Mouse (Mus musculus) neural tube, embryonic 10.5 days (tissue): Measurements from ENCODE around the gene Dhx57.
"Not testable (repeated sequence)": the region's sequence is repeated elsewhere in the genome, so short reads cannot be mapped to it uniquely, and the experiment has no call there.

Experiments
- DNase-seq: peaks from one replicate; pipeline ENCODE4 v3.0.0-alpha.2; 2017; ENCODE audit warnings: low spot score; ENCODE audit errors: extremely low spot score

Gene Dhx57

DNA sequence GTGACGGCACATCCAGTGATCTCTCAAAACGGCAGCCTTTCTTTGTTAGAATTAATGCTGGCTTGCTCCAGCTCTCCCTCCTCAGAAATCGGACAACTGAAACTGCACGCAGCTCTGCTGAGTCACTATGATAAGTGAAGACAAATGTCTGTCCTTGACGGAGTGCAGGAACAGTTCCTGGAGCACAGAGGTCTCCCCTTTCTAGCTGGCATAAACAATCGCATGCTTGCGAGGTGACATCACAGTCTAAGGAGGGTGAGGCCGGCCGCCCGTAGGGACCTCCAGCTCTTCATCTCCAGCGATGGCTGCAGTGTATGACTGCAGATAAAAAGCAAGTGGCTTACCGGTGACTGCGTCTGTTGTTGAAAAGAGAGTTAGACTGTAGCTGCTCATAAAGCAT is 35.1 kb downstream of the Dhx57 start:
- DNase-seq = peak; percentile 15

DNA sequence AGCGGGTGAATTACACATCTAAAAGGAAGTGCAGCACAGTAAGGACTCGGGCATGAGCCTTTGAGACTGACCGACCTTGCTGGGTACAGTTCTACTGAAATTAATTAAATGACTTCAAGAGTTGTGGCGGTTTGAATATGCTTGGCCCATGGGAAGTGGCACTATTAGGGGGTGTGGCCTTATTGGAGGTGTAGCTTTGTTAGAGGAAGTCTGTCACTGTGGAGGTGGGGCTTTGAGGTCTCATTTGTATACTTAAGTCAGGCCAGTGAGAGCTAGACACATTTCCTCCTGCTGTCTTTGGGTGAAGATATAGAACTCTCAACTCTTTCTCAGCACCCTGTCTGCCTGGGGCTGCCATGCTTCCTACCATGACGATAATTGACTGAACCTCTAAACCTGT is 35.9 kb downstream of the Dhx57 start:
- DNase-seq = no peak

DNA sequence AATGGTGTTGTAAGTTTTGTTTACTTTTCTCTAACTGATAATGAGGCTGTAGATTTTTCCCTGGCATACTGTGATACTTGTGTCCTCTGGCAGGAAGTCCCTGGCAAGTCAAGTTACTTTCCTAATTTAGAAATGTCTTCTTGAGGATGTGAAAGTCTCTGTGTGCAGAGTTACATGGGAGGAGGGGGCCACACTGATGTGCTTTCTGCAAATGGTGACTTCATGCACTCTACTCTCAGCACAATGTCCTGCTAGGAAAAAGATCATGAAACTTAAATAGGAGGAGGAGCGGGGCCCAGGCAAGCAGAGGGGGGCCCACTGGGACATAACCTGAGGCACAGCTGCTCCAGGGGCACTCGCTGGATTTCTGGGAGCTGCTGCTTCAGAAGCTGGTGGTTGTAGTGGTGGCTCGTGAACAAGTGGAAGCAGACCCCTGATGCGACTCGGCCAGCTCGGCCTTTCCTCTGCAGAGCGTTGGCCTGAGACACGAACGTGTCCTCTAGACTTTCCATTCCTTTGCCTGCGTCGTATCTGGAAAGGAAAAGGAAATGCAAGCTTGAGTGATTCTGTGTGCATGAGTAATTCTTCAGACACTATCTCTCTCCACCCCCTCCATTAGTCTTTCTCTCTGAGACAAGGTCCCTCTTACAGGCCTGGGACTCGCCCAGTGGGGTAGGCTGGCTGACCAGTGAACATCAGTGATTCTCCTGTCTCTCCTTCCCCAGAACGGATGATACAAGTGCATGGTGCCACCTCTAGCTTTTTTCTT is 37.3 kb downstream of the Dhx57 start:
- no peak for DNase-seq

DNA sequence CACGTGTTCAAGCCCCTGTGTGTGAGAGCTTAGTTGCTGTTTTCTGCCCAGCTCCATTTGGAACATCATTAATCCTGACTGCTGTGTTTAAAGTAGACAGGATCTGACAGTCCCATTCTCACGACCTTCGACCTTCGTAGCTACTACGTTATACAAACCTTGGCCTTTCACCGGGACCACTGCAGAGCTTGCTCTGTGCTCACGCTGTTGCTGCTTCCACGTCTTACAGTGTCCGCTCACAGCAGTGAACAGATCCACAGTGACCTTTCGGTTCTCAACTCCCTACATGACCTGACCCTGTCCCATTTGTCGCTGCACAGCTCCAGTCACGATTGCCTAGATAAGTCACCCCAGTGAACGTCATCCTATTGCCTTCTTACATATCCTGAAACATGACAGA is 47.2 kb downstream of the Dhx57 start:
- no peak for DNase-seq

DNA sequence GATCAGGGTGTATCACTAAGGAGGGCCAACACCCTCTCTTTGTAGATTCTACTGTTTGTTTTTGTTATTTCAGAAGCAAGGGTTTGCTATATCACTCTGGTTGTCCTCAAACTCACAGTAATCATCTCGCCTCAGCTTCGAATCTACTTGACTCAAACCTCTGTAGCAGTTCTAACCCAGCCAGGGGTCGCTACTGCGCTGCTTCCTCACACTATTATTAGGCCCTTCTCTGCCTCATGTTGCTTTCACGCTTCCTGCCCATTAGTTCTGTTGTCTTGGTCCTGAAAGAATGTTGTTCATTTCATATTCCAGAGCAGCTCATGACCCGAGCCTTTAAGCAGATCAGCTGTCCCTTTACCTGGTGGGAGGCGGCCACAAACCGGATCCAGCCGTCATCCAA is 48.7 kb downstream of the Dhx57 start:
- DNase-seq = no peak

DNA sequence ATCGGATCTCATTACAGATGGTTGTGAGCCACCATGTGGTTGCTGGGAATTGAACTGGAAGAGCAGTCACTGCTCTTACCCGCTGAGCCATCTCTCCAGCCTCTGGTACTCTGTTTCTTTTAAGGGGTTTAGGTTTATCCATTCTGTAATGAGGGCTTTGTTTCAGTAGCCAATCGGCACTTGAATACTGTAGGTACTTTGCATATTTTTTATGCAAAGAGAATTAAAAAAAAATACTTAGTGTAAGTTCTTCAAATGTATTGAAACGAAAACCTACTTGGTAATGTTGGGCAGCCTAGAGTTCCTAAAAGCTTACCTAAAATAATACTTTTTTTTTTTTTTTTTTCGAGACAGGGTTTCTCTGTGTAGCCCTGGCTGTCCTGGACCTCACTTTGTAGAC is 52.8 kb downstream of the Dhx57 start:
- DNase-seq = no peak

DNA sequence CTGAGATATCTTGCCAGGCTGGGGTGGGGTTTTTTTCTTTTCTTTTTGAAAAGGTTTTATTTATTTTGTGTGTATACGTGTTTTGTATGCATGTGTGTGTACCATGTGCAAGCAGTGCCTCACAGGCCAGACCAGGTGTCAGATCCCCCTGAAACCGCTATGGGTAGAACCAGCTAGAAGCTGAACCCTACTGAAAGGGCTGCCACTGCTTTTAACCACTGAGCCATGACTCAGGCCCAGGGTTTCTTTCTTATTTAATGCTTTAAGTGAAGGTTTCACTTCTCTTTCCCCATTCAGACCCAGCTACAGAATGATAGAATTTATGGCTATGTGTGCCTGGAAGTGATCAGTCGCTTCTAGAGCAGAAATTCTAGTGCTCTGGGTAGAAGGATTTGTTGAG is 53.5 kb downstream of the Dhx57 start:
- no peak for DNase-seq

DNA sequence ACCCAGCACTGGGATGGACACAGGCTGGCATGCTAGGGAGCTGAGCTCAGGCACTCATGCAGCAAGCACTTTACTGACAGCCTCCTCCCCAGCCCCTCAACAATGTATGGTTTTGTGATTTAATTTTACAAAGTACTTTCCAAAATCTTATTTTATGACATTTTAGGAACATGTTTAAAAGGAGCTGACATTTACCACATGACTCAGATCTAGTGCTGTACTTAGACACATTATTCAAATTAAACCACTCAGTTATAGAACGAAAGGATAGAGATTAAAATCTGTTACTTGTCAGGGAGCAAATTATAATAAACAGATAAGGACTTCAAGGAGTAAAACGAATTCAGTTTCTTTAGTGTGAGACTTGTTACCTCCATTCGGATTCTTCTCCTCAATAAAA is 54.8 kb downstream of the Dhx57 start:
- no peak for DNase-seq

DNA sequence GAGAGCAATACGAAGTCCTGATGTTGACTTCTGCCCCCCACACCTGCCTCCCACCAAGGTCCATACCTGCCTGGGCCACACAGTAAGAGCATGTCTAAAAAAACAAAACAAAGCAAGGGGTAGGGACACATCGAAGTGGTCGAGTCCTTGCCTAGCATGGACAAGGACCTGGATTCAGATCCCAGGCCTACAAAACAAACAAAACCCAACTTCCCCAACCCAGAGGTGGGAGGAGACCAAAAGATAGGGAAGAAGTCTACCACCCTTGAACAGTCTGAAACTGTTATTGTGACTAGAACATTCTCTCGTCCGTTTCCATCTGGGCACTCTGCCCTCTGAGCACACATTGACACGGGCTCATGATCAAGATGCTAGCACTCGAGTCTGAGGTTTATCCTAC is 55.9 kb downstream of the Dhx57 start:
- no peak for DNase-seq

DNA sequence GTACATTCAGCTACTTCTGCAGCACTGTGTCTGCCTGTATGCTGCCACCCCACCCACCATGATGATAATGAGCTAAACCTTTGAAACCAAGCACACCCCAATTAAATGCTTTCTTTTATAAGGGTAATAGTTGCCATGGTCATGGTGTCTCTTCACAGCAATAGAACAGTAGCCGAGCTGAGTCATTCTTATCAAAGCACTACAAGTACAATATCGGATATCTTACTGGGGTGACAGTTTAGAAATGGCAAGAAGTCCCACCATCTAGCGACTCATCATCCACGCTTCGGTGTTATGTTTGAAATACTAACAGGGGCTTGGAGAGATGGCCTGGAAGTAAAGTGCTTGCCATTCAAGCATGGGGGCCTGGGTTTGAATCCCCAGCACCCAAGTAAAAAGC is 56.4 kb downstream of the Dhx57 start:
- no peak for DNase-seq

DNA sequence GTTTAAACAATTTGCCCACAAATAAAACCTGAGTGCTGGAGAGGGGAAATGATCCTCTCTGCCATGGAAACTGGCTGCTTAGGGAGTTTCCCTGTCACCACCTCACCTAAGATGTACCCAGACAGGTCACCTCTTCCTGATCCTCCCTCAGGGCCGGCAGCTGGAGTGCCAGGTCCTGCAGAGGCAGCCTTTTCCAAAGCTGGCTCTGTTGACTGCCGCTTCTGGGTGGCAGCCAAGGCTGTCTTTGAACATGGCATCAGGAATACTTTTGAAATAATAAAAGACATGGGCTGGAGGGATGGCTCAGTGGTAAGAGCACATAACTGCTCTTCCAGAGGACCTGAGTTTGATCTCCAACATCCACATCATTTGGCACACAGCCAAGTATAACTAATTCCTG is 60.9 kb downstream of the Dhx57 start:
- no peak for DNase-seq

DNA sequence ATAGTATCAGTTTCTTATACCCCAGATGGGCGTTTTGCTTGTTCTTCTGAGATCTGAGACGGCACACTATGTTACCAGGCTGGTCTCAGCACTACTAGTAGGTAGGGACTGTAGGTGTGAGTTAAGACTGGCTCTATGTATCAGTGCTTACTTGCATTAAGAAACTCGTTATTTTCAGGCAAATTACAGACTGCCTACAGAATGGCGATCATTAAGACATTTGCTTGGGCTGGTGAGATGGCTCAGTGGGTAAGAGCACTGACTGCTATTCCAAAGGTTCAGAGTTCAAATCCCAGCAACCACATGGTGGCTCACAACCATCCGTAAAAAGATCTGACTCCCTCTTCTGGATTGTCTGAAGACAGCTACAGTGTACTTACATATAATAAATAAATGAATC is 65.1 kb downstream of the Dhx57 start:
- DNase-seq = not testable (repeated sequence)

DNA sequence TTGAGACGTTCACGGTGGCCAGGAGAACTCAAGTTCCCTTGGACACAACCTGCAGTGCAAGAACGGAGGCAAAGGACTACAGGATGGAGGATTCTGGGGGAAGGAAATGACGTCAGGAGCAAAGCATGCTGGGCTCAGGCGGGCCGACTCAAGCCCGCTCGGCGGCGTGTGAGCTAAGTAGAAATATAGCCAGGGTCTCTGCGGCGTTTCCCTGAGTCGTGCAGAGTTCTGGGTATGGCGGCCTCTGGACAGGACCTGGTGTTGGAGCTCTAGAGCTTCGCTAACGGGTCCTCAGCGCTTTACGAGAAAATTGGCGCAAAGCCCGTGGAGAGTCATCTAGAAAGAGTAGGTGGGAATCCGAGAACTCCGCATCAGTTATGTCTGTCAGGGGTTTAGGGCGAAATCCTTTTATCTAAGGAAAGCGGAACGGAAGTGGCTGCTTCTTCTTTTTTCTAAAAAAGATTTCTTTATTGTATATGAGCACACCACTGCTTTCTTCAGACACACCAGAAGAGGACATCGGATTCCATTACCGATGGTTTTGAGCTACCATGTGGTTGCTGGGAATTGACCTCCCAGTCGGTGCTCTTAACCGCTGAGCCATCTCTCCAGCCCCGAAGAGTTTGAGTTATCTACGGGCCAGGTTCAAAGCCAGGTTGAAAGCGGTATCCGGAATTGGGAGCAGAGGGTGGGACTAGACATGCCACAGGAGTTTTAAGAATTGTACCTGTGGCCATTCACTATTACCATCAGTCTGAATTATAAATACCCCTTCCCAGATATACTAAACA is 65.8 kb downstream of the Dhx57 start, which contains the start of gene Gemin6:
TSS of gene Gemin6 (plus strand) at position 116 of the 791 bp plus-strand sequence.
- peak; percentile 85 for DNase-seq

DNA sequence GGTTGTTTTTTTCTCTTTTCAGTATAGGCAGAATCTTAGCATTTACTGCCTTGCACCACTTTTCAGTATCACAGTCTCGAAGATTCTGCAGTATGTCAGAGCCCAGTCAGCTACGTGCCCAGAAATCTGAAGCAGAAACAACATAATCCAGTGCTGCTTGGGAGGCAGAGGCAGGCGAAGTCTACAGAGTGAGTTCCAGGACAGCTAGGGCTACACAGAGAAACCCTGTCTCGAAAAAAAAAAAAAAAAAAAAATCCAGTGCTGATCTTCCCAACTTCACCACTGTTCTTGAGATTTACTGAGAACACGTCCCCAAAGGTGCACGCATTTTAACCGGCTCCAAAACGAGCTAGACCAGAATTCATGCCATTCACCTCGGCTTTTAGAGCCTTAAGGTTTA is 66.4 kb downstream of the Dhx57 start:
- DNase-seq = no peak

DNA sequence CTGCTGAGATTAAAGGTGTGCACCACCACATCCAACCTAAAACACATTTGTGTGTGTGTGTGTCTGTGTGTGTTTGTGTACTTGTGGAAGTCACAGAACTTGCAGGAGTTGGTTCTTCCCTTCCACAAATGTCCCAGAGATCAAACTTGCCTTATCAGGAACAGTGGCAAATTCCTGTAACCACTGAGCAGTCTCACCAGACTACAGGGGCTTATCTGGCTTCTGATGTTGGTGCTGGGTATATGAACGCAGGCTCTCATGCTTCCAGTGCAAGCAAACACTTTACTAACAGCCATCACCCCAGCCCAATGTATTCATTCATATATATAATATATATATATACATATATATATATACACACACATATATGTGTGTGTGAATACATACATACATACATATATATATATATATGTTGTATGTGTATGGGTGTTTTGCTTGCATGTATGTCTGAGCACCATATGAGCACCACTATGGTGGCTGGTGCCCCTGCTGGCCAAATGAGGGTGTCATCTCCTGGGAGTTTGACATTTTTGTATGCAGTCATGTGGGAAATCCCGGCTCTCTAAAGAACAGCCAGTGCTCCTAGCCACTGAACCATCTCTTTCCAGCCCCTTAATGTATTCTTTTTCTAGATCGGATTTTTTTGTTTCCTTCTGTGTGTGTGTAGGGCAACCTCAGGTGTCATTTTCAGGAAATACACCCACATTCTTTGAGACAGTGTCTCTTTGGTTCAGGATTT is 68.2 kb downstream of the Dhx57 start:
- DNase-seq = no peak

DNA sequence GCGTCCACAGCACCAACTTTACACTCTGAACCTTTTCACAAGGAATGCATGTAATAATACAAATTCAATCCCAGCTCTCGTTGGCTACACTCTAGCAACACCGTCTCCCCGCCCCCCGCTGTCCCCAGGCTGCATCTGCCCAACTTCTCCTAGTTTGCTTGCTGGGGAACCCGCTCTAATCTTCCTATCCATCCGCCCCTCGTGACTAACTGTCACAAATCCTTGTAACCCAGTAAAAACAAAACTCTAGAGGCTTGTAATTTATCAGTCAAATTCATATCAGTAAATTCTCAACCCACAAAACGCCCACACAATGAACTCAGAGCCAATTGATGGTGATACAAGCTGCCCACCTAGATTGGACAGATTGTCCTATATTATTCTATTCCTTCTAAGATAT is 69.1 kb downstream of the Dhx57 start:
- no peak for DNase-seq

DNA sequence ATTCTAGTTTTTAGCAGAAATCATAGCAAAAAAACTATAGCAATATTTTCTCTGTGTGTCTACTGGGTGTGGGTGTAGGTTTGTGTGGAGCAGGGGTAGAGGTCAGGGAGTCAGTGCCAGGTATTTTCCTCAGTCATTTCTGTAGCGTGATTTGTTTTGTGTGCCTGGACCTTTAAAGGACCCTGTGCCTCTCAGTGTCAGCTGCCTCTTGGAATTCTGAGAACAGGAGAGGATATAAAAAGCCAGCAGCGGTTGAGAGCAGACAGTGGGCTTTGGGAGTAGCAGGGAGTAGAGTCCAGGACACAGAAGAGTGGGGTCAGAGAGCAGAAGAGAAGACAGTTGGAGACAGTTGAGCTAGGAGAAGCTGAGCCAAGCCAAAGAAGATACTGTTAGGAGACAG is 70.1 kb downstream of the Dhx57 start:
- DNase-seq = no peak

DNA sequence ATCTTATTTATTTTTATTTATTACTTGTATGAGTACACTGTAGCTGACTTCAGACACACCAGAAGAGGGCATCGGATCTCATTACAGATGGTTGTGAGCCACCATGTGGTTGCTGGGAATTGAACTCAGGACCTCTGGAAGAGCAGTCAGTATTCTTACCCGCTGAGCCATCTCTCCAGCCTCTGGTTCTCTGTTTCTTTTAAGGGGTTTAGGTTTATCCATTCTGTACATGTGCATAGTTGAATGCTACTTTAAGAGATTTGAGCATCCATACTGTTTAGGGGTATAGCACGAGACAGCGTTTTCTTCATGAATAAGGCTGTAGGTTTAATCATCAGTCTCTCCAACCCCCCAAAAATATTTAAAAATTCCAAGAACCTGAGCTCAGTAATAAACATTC is 76.3 kb downstream of the Dhx57 start:
- not testable (repeated sequence) for DNase-seq

DNA sequence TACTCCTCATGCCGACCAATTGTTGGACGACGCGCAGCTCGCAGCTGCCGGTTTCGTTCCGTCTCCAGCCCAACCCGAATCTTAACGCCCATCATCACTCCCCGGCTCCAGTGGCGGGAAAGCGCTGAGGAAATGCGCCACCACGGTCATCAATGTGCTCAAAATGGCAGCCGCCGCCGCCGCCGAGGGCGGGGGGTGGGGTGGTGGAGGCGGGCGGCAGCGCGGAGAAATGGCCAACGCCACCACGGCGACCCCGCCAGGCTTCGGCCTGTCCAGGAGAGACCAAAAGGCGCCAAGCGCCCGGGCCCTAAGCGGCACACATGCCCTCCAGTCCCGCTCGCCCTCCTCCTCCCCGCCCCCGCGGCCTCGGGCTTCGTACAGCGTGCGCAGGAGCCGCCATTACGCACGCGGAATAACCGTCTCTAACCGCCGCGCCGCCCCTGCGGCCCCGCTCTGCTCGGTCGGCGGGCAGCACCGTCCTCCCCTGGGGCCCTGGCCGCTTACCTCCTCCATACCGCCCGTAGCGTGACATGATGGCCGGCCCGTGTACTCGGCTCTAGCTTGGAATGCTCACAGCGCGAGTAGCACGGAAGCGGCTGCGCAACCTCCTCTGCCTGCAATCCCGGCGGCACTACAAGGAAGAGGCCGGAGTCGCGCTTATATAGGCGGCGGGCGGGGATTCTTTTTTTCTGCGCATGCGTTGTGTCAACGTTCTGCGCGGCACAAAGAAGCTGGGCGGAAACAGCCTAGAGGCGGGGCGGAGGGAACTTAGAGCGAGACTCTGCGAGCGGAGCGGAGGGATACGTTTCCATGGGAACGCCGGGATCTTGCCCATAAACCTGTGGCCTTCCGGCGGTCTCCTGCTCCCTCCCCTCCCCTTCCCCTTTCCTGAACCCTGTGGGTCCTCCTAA is 83.3 kb downstream of the Dhx57 start, which contains the start of the genes Srsf7 and Ttc39d:
TSS of gene Srsf7 (minus strand) at position 637 of the 911 bp plus-strand sequence.
TSS of gene Ttc39d (plus strand) at position 790 of the 911 bp plus-strand sequence.
- DNase-seq = peak; percentile 99

DNA sequence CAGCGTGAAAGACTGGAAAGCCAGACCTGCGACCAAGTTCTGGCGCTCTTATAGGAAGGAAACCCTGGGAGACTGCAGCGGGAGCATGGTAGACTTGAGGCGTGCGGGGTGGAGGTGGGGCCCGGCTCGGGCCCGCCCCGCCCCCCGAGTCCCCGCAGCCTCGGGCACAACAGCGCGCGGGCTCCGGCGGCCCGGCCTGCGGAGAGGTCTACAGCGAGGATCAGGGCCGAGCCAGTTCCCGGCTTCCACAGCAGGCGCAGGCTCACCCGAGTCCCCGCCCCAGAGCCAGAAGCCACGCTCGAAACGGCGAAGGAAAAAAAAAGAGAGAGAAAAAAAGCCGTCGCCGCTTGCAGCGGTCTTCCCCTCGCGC is 84.0 kb downstream of the Dhx57 start:
- peak; percentile 61 for DNase-seq

DNA sequence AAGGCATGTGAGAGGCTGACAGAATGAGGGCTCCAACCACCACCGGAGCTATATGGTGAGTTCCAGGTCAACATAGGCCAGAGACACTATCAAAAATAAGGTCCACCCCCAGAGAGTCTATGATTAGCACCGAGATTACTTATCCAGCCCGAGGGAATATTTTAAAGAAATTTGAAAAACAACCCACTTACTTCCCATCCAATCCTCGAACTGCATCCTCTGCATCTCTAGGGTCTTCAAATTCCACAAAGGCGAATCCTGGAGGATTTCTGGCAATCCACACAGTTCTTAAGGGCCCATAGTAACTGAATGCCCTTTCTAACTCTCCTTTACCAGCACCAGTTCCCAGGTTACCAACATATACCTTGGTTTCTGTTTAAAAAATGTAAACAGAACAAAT is 84.6 kb downstream of the Dhx57 start:
- DNase-seq = no peak
